ENCODE assay signal across 9 mouse cellular contexts in genomic region chr5:120131600-120131999, GRCm38 (mm10). TPM values are rescaled to one million over a fixed set of nuclear protein-coding genes. Genes with fewer than 3 reads are reported as not detected.
DNase-seq lines count a peak whose midpoint lies in the region; ATAC-seq and TF ChIP-seq lines count a peak whose summit lies in the region.
"Had no signal": no experiment of that assay in that cellular context is flagged by ENCODE, and none has a peak within 500 bp of the region (broad histone marks: within the 10 kb centered on the region; RNA-seq: fewer than 3 reads in every experiment).

No protein-coding gene starts in this region.

- ATAC-seq in kidney, embryonic 16.5 days (ENCODE audit: low FRiP score, low TSS enrichment): no peak
- no peak for ATAC-seq in liver, embryonic 12.5 days

- H3K9ac ChIP-seq in kidney, embryonic 16.5 days (replicated peaks; ENCODE audit: low read length): no peak overlapping the region
- no peak overlapping the region for H3K9ac ChIP-seq in liver, embryonic 12.5 days
- H3K9ac ChIP-seq: liver, embryonic 15.5 days; stomach, embryonic 15.5 days had no signal

- H3K4me2 ChIP-seq in kidney, embryonic 16.5 days (replicated peaks; ENCODE audit: low read depth, low read length): no peak overlapping the region
- no peak overlapping the region for H3K4me2 ChIP-seq in liver, embryonic 12.5 days
- H3K4me2 ChIP-seq: liver, embryonic 15.5 days; stomach, embryonic 15.5 days had no signal

- WGBS in kidney, adult 2 months: 64% methylated on average over 5 of the region's 5 CpGs
- 57% methylated on average over 5 of the region's 5 CpGs for WGBS in kidney, embryonic 16.5 days
- 51% methylated on average over 5 of the region's 5 CpGs for WGBS in liver, embryonic 12.5 days (ENCODE audit: insufficient replicate concordance)
- WGBS in hindbrain, embryonic 10.5 days: 69% methylated on average over 5 of the region's 5 CpGs

- H3K27me3 ChIP-seq in kidney, adult 2 months (replicated peaks; ENCODE audit: control insufficient read depth, insufficient read depth, low read length): no peaks in the 10 kb centered on the region
- H3K27me3 ChIP-seq in kidney, embryonic 16.5 days (ENCODE audit: insufficient read depth, low read length): no peaks in the 10 kb centered on the region
- no peaks in the 10 kb centered on the region for H3K27me3 ChIP-seq in liver, embryonic 12.5 days (replicated peaks)
- H3K27me3 ChIP-seq in hindbrain, embryonic 10.5 days (ENCODE audit: insufficient read depth, poor library complexity, severe bottlenecking): no peaks in the 10 kb centered on the region
- H3K27me3 ChIP-seq: liver, embryonic 15.5 days; stomach, embryonic 15.5 days had no signal

- H3K36me3 ChIP-seq in kidney, adult 2 months (ENCODE audit: control insufficient read depth, insufficient read depth, low read length): no peaks in the 10 kb centered on the region
- peaks cover 46% of the 10 kb centered on the region for H3K36me3 ChIP-seq in kidney, embryonic 16.5 days (ENCODE audit: insufficient read depth, low read length)
- H3K36me3 ChIP-seq in liver, embryonic 12.5 days: peaks cover 82% of the 10 kb centered on the region
- peaks cover 96% of the 10 kb centered on the region for H3K36me3 ChIP-seq in hindbrain, embryonic 10.5 days

- TF ChIP-seq POLR2A in kidney, adult 2 months (IDR thresholded peaks at IDR 0.05; ENCODE audit: low read depth, low read length): no peak

- DNase-seq in kidney, adult 2 months: peak; percentile 27
- DNase-seq in ES-CJ7 (ENCODE audit: low read depth, low spot score): peak; percentile 47
- DNase-seq in adrenal gland, postnatal 36 days: peak; percentile 22 to 54
- peak; percentile 45 for DNase-seq in thymus, postnatal 25 days
- DNase-seq in hindbrain, embryonic 10.5 days (ENCODE audit: low spot score): no peak

- no peaks in the 10 kb centered on the region for H3K4me1 ChIP-seq in kidney, adult 2 months (ENCODE audit: control insufficient read depth, insufficient read depth, low read length)
- H3K4me1 ChIP-seq in kidney, embryonic 16.5 days (ENCODE audit: insufficient read depth, low read length): no peaks in the 10 kb centered on the region
- H3K4me1 ChIP-seq in liver, embryonic 12.5 days: peaks cover 70% of the 10 kb centered on the region
- peaks cover 16% of the 10 kb centered on the region for H3K4me1 ChIP-seq in hindbrain, embryonic 10.5 days (replicated peaks)
- H3K4me1 ChIP-seq: stomach, embryonic 15.5 days had no signal

- H3K9me3 ChIP-seq in kidney, embryonic 16.5 days (ENCODE audit: low read length): no peaks in the 10 kb centered on the region
- H3K9me3 ChIP-seq in liver, embryonic 12.5 days (replicated peaks): no peaks in the 10 kb centered on the region
- H3K9me3 ChIP-seq in hindbrain, embryonic 10.5 days: peaks cover 4% of the 10 kb centered on the region; the same call in 1 of the 2 replicates
- H3K9me3 ChIP-seq: liver, embryonic 15.5 days; stomach, embryonic 15.5 days had no signal

- no peak overlapping the region for H3K27ac ChIP-seq in kidney, adult 2 months (ENCODE audit: insufficient read depth, low read depth, low read length)
- H3K27ac ChIP-seq in kidney, embryonic 16.5 days (ENCODE audit: low read length): no peak overlapping the region
- peak overlapping the region; percentile 50; the same call in 1 of the 2 replicates for H3K27ac ChIP-seq in liver, embryonic 12.5 days
- no peak overlapping the region for H3K27ac ChIP-seq in hindbrain, embryonic 10.5 days
- H3K27ac ChIP-seq: stomach, embryonic 15.5 days had no signal

- H3K4me3 ChIP-seq in kidney, adult 2 months (ENCODE audit: insufficient read depth, low read depth, low read length): no peak overlapping the region
- no peak overlapping the region for H3K4me3 ChIP-seq in kidney, embryonic 16.5 days (ENCODE audit: low read length)
- H3K4me3 ChIP-seq in liver, embryonic 12.5 days: no peak overlapping the region
- no peak overlapping the region for H3K4me3 ChIP-seq in hindbrain, embryonic 10.5 days
- H3K4me3 ChIP-seq: liver, embryonic 15.5 days; stomach, embryonic 15.5 days had no signal

- TF ChIP-seq CTCF in kidney, adult 2 months (conservative IDR thresholded peaks at IDR 0.05; ENCODE audit: insufficient read depth, insufficient read length, low read depth, low read length): peak; percentile 70

RNA-seq across cellular contexts. Expression of gene Rbm19, which starts 15.3 kb away (rescaled TPM):
- 10.7 and 12.1 TPM in 2 replicates for polyA plus RNA-seq in kidney, adult 2 months (2012; rRNA removed)
- polyA plus RNA-seq in kidney, embryonic 16.5 days (2015; fragmentation: Nextera tagmentation; extraction: Ambion mirVana): 26.0 and 28.1 TPM in 2 replicates
- total RNA-seq in adrenal gland, postnatal 36 days (2021): 10 to 100 TPM; 24.2 to 24.8 TPM
- 24.4 and 30.2 TPM in 2 replicates for polyA plus RNA-seq in liver, embryonic 12.5 days (2016; fragmentation: Nextera tagmentation; extraction: Ambion mirVana)
- polyA plus RNA-seq in hindbrain, embryonic 10.5 days (2016; fragmentation: Nextera tagmentation; extraction: Ambion mirVana): 27.6 and 31.9 TPM in 2 replicates
